Mouse (Mus musculus): ENCODE measurements around the gene Wdr25. TPM values are rescaled to one million over a fixed set of nuclear protein-coding genes. Genes with fewer than 3 reads are reported as not detected.
"Not testable (repeated sequence)": the region's sequence is repeated elsewhere in the genome, so short reads cannot be mapped to it uniquely, and the experiment has no call there.

Wdr25 gene
- polyA plus RNA-seq (2017; shearing (Covaris generic)), result 1 to 10 TPM; 3.3 to 6.9 TPM

- peak; percentile 40 for ATAC-seq
Measured at GRCm38 (mm10) chr12:108892989-108893714, at the start of gene Wdr25. Gene Wdr25, plus strand, starts transcription at chr12:108893631.

- ATAC-seq, result not testable (repeated sequence)
Measured at GRCm38 (mm10) chr12:108848033-108848432, 45.4 kb upstream of the Wdr25 start.

- no peak for ATAC-seq
Measured at GRCm38 (mm10) chr12:108849488-108850022, 43.9 kb upstream of the Wdr25 start.

GRCm38 (mm10) chr12:108850129-108850528, 43.3 kb upstream of the Wdr25 start:
- no peak for ATAC-seq

- no peak for ATAC-seq
Measured at GRCm38 (mm10) chr12:108850886-108851285, 42.5 kb upstream of the Wdr25 start.

GRCm38 (mm10) chr12:108852822-108853221, 40.6 kb upstream of the Wdr25 start:
- ATAC-seq, result no peak

- no peak for ATAC-seq
Measured at GRCm38 (mm10) chr12:108855081-108855480, 38.4 kb upstream of the Wdr25 start.

GRCm38 (mm10) chr12:108856186-108856585, 37.2 kb upstream of the Wdr25 start:
- ATAC-seq, result no peak

- no peak for ATAC-seq
Measured at GRCm38 (mm10) chr12:108857109-108857508, 36.3 kb upstream of the Wdr25 start.

GRCm38 (mm10) chr12:108857589-108858184, 35.7 kb upstream of the Wdr25 start:
- no peak for ATAC-seq

GRCm38 (mm10) chr12:108858486-108858885, 34.9 kb upstream of the Wdr25 start:
- ATAC-seq, result no peak

GRCm38 (mm10) chr12:108865007-108865494, 28.4 kb upstream of the Wdr25 start:
- no peak for ATAC-seq

GRCm38 (mm10) chr12:108869575-108869974, 23.9 kb upstream of the Wdr25 start:
- ATAC-seq, result no peak

GRCm38 (mm10) chr12:108873122-108873521, 20.3 kb upstream of the Wdr25 start:
- no peak for ATAC-seq

GRCm38 (mm10) chr12:108879138-108879537, 14.3 kb upstream of the Wdr25 start:
- no peak for ATAC-seq

- no peak for ATAC-seq
Measured at GRCm38 (mm10) chr12:108880606-108881005, 12.8 kb upstream of the Wdr25 start.

GRCm38 (mm10) chr12:108881192-108881591, 12.2 kb upstream of the Wdr25 start:
- no peak for ATAC-seq

- ATAC-seq, result no peak
Measured at GRCm38 (mm10) chr12:108882776-108883175, 10.7 kb upstream of the Wdr25 start.

GRCm38 (mm10) chr12:108885906-108886305, 7.5 kb upstream of the Wdr25 start:
- no peak for ATAC-seq

GRCm38 (mm10) chr12:108887077-108887476, 6.4 kb upstream of the Wdr25 start:
- ATAC-seq, result no peak

GRCm38 (mm10) chr12:108888632-108889031, 4.8 kb upstream of the Wdr25 start:
- no peak for ATAC-seq

- ATAC-seq, result peak; percentile 86
Measured at GRCm38 (mm10) chr12:108893715-108894431, 442 bp downstream of the Wdr25 start, which contains the start of gene Wars. Gene Wars, minus strand, starts transcription at chr12:108894174.

GRCm38 (mm10) chr12:108894432-108894816, 993 bp downstream of the Wdr25 start:
- no peak for ATAC-seq
